Comparison of ENCODE assay signal across 8 mouse cellular contexts in the genomic region with DNA sequence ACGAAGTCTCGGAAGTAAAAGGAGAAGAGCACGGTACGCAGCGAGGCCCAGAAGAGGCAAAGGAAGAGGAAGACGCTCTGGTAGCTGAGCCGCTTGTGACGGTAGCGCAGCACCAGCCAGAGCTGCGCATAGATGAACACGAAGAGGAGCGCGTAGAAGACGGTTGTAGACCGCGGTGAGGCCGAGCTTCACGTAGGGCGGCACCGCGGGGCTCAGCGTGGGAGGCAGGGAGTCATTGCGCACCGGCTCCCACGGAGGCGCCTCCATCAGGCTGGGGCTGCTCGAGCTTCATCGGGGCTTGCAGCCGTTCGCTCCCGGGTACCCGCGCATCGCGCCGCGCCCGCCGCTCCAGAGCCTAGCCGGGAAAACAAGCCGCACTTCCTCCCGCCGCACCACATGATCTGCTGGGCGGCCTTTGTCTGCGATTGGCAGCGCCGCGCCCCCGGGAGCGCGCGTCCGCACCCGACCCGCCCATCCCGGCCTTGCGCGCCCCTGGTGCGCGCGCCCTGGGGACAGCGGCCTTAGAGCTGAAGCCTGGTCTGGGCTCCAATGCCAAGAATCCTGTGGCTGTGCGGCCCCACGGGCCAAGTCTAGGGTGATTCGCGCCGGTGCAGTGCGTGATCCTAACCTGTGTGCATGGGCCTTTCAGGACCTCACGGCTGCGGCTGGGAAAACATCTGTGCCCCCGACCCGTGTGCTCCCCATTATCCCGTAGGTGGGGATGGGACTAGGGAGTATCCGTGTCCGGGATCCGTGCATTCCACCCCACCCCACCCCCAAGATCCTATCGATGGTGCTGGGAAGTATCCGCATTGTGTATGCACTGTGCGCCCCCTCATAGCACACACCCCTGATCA.
DNase-seq lines count a peak whose midpoint lies in the region; ATAC-seq and TF ChIP-seq lines count a peak whose summit lies in the region.
"Not testable (repeated sequence)": the region's sequence is repeated elsewhere in the genome, so short reads cannot be mapped to it uniquely, and the experiment has no call there.

No protein-coding gene starts in this region.

- not testable (repeated sequence) for H3K79me2 ChIP-seq in CH12.LX (replicated peaks; ENCODE audit: control insufficient read depth, extremely low read depth, insufficient read depth, poor library complexity, severe bottlenecking)

- peak; percentile 93 for ATAC-seq in forebrain, embryonic 15.5 days (replicated peaks)
- peak; percentile 76 for ATAC-seq in liver, embryonic 15.5 days (ENCODE audit: insufficient read depth)
- ATAC-seq in neural tube, embryonic 11.5 days (ENCODE audit: insufficient read depth, low FRiP score, low TSS enrichment) = peak; percentile 92

- 0% methylated on average over 39 of the region's 79 CpGs for WGBS in forebrain, embryonic 15.5 days
- WGBS in liver, embryonic 15.5 days (ENCODE audit: insufficient replicate concordance) = under 1% methylated on average over 57 of the region's 79 CpGs
- WGBS in neural tube, embryonic 11.5 days = under 1% methylated on average over 40 of the region's 79 CpGs

- peak overlapping the region; percentile 32 to 74 (median 44) for H3K4me3 ChIP-seq in CH12.LX (replicated peaks in 1 of 3; ENCODE audit: low read depth in 2 of 3, low read length in 2 of 3, poor library complexity in 1 of 3)
- peak overlapping the region; percentile 48 for H3K4me3 ChIP-seq in forebrain, embryonic 15.5 days
- peak overlapping the region; percentile 42 for H3K4me3 ChIP-seq in liver, embryonic 15.5 days (replicated peaks)
- peak overlapping the region; percentile 36 for H3K4me3 ChIP-seq in neural tube, embryonic 11.5 days (ENCODE audit: low read depth, low read length)

- H3K36me3 ChIP-seq in CH12.LX (replicated peaks in 1 of 2; ENCODE audit: control insufficient read depth in 1 of 2, insufficient read depth in 1 of 2, low read length in 1 of 2); forebrain, embryonic 15.5 days; liver, embryonic 15.5 days (replicated peaks); neural tube, embryonic 11.5 days (ENCODE audit: control insufficient read depth, insufficient read depth, low read length): not testable (repeated sequence)

- peak overlapping the region; percentile 51; the same call in 1 of the 2 replicates for H3K4me2 ChIP-seq in CH12.LX (ENCODE audit: insufficient read depth, low read depth, poor library complexity, severe bottlenecking)
- peak overlapping the region; percentile 48 for H3K4me2 ChIP-seq in forebrain, embryonic 15.5 days (replicated peaks)
- H3K4me2 ChIP-seq in liver, embryonic 15.5 days = peak overlapping the region; percentile 63
- H3K4me2 ChIP-seq in neural tube, embryonic 11.5 days (ENCODE audit: low read depth) = peak overlapping the region; percentile 42

- not testable (repeated sequence) for H3K27ac ChIP-seq in CH12.LX (ENCODE audit: insufficient read depth, low read depth); liver, embryonic 15.5 days (replicated peaks); neural tube, embryonic 11.5 days (ENCODE audit: low read depth, low read length)
- peak overlapping the region; percentile 87 for H3K27ac ChIP-seq in forebrain, embryonic 15.5 days (replicated peaks)

- not testable (repeated sequence) for TF ChIP-seq CTCF in CH12.LX (conservative IDR thresholded peaks at IDR 0.05 in 1 of 2, IDR thresholded peaks at IDR 0.05 in 1 of 2; ENCODE audit: low read depth in 2 of 2, low read length in 2 of 2)

- intact Hi-C loops in heart, postnatal 14 days (cut with DNase I) = not testable (repeated sequence)

- not testable (repeated sequence) for TF ChIP-seq RAD21 in CH12.LX (IDR thresholded peaks at IDR 0.05; ENCODE audit: low read depth, low read length)

- in situ Hi-C loops in CH12.LX (cut with MboI; ENCODE audit: low pct_ligation_motif_present, low pct_unique_long_range_greater_than_20kb, low sequenced_read_pairs) = not testable (repeated sequence)

- peak; percentile 19 for DNase-seq in CH12.LX (ENCODE audit: extremely low read depth)
- DNase-seq in cerebellum, adult 11-12 months = peak; percentile 73
- peak; percentile 77 to 81 for DNase-seq in heart, postnatal 14 days
- peak; percentile 77 to 87 for DNase-seq in kidney, postnatal 4 days
- DNase-seq in neural tube, embryonic 11.5 days (ENCODE audit: low spot score) = peak; percentile 69
- peak; percentile 16 for DNase-seq in telencephalon, adult 2 months (ENCODE audit: low read depth, low spot score)

- TF ChIP-seq POLR2A in CH12.LX (IDR thresholded peaks at IDR 0.05; ENCODE audit: low read depth, low read length) = not testable (repeated sequence)

- not testable (repeated sequence) for H3K9me3 ChIP-seq in CH12.LX (replicated peaks; ENCODE audit: low read length); forebrain, embryonic 15.5 days; liver, embryonic 15.5 days (replicated peaks); neural tube, embryonic 11.5 days (ENCODE audit: control insufficient read depth, low read length)

- TF ChIP-seq EP300 in CH12.LX (IDR thresholded peaks at IDR 0.05; ENCODE audit: low read length) = not testable (repeated sequence)

- dilution Hi-C loops in CH12.LX (cut with MboI; ENCODE audit: extremely low pct_ligation_motif_present, extremely low pct_unique_long_range_greater_than_20kb, low sequenced_read_pairs) = not testable (repeated sequence)

- not testable (repeated sequence) for H3K27me3 ChIP-seq in CH12.LX (replicated peaks); forebrain, embryonic 15.5 days; liver, embryonic 15.5 days; neural tube, embryonic 11.5 days (ENCODE audit: control insufficient read depth, insufficient read depth, low read length)

- H3K4me1 ChIP-seq in CH12.LX (ENCODE audit: control insufficient read depth in 1 of 2, insufficient read depth in 2 of 2); forebrain, embryonic 15.5 days; liver, embryonic 15.5 days (replicated peaks); neural tube, embryonic 11.5 days (ENCODE audit: control insufficient read depth, insufficient read depth, low read length): not testable (repeated sequence)

- peak overlapping the region; percentile 28; the same call in 1 of the 2 replicates for H3K9ac ChIP-seq in CH12.LX (ENCODE audit: insufficient read depth, low read depth)
- peak overlapping the region; percentile 72 for H3K9ac ChIP-seq in forebrain, embryonic 15.5 days (replicated peaks)
- not testable (repeated sequence) for H3K9ac ChIP-seq in liver, embryonic 15.5 days
- H3K9ac ChIP-seq in neural tube, embryonic 11.5 days (ENCODE audit: low read length) = peak overlapping the region; percentile 58

TF ChIP-seq in CH12.LX, 34 proteins besides CTCF, POLR2A, EP300 and RAD21:
- TF ChIP-seq USF1 (IDR thresholded peaks at IDR 0.05; ENCODE audit: low read depth, low read length) = 0 out of 2 replicates have a peak, but pooled peaks have one; percentile 7

Comparison
In these comparisons a context has a peak if more than half of its experiments do, and no peak if none do; other contexts are left out.
1. DNase-seq: peak in every context shown above with its lines; median percentile 82 in kidney, postnatal 4 days; 79 in heart, postnatal 14 days; 73 in cerebellum, adult 11-12 months; 69 in neural tube, embryonic 11.5 days; 19 in CH12.LX; 16 in telencephalon, adult 2 months.